Mouse (Mus musculus) mouse embryonic stem cell (cell line): ENCODE data around the gene Chrm4.

Source experiments
- in situ Hi-C, 2 experiments: fragments of 300-500 bp; cut with MboI; formaldehyde crosslinking; loops; 1 replicate in 1 of 2; 3 replicates in 1 of 2; pipeline ENCODE4 v1.14.3; 2019 to 2020; ENCODE audit warnings: low sequenced_read_pairs in 2 of 2, low pct_unique_long_range_greater_than_20kb in 1 of 2, mixed read lengths in 1 of 2; ENCODE audit not compliant: unreplicated experiment in 1 of 2

Gene Chrm4

GRCm38 (mm10) chr2:91977960-91978359 is 50.9 kb downstream of the Chrm4 start:
- in situ Hi-C loops: no loop called here
